Mouse (Mus musculus): ENCODE measurements around the gene Snapin. TPM values are rescaled to one million over a fixed set of nuclear protein-coding genes. Genes with fewer than 3 reads are reported as not detected.

Gene Snapin
- polyA plus RNA-seq, 1 experiment from 2014 or later: 79.6 TPM

- Histone ChIP-seq H3K27me3 (replicated peaks; ENCODE audit: control insufficient read depth, insufficient read depth, low read length) (no peaks in the 10 kb centered on the region), H3K9me3 (ENCODE audit: control insufficient read depth, low read length) (no peaks in the 10 kb centered on the region), H3K9ac (ENCODE audit: low read depth, low read length) (no peak overlapping the region), H3K4me1 (ENCODE audit: control insufficient read depth, insufficient read depth, low read length) (no peaks in the 10 kb centered on the region), H3K27ac (replicated peaks; ENCODE audit: low read depth, low read length) (peak overlapping the region; percentile 13; the same call in 1 of the 2 replicates), H3K4me2 (ENCODE audit: low read depth, low read length) (no peak overlapping the region), H3K4me3 (ENCODE audit: low read depth, low read length) (no peak overlapping the region), H3K36me3 (ENCODE audit: control insufficient read depth, insufficient read depth, low read length) (no peaks in the 10 kb centered on the region)
- 59% methylated on average over 4 of the region's 4 CpGs for WGBS
- ATAC-seq (ENCODE audit: low read depth): no peak
- peak; percentile 85 for DNase-seq (ENCODE audit: low spot score)
Measured at GRCm38 (mm10) chr3:90525421-90525820, 34.6 kb upstream of the Snapin start.

- no peaks in the 10 kb centered on the region for H3K9me3 ChIP-seq (ENCODE audit: control insufficient read depth, low read length)
- DNase-seq (ENCODE audit: low spot score) (no peak), ATAC-seq (ENCODE audit: low read depth) (no peak)
- H3K27ac ChIP-seq (replicated peaks; ENCODE audit: low read depth, low read length): no peak overlapping the region
- H3K36me3 ChIP-seq (ENCODE audit: control insufficient read depth, insufficient read depth, low read length): no peaks in the 10 kb centered on the region
- 86% methylated on average over 4 of the region's 4 CpGs for WGBS
- H3K9ac ChIP-seq (ENCODE audit: low read depth, low read length): no peak overlapping the region
- H3K27me3 ChIP-seq (replicated peaks; ENCODE audit: control insufficient read depth, insufficient read depth, low read length): peaks cover 6% of the 10 kb centered on the region; the same call in 1 of the 2 replicates
- no peak overlapping the region for H3K4me2 ChIP-seq (ENCODE audit: low read depth, low read length)
- no peak overlapping the region for H3K4me3 ChIP-seq (ENCODE audit: low read depth, low read length)
- H3K4me1 ChIP-seq (ENCODE audit: control insufficient read depth, insufficient read depth, low read length): peaks cover 15% of the 10 kb centered on the region
Measured at GRCm38 (mm10) chr3:90517711-90518110, 26.9 kb upstream of the Snapin start.

- DNase-seq (ENCODE audit: low spot score): no peak
- WGBS: 88% methylated on average over 4 of the region's 4 CpGs
- H3K9me3 ChIP-seq (ENCODE audit: control insufficient read depth, low read length): no peaks in the 10 kb centered on the region
- no peak overlapping the region for H3K4me2 ChIP-seq (ENCODE audit: low read depth, low read length)
- H3K4me3 ChIP-seq (ENCODE audit: low read depth, low read length): no peak overlapping the region
- H3K36me3 ChIP-seq (ENCODE audit: control insufficient read depth, insufficient read depth, low read length): no peaks in the 10 kb centered on the region
- H3K4me1 ChIP-seq (ENCODE audit: control insufficient read depth, insufficient read depth, low read length): peaks cover 15% of the 10 kb centered on the region
- H3K27ac ChIP-seq (replicated peaks; ENCODE audit: low read depth, low read length): no peak overlapping the region
- peaks cover 6% of the 10 kb centered on the region; the same call in 1 of the 2 replicates for H3K27me3 ChIP-seq (replicated peaks; ENCODE audit: control insufficient read depth, insufficient read depth, low read length)
- no peak for ATAC-seq (ENCODE audit: low read depth)
- no peak overlapping the region for H3K9ac ChIP-seq (ENCODE audit: low read depth, low read length)
Measured at GRCm38 (mm10) chr3:90515789-90516188, 25.0 kb upstream of the Snapin start.

GRCm38 (mm10) chr3:90515242-90515641 lies 24.4 kb upstream of the Snapin start:
- no peak for DNase-seq (ENCODE audit: low spot score)
- Histone ChIP-seq H3K9me3 (ENCODE audit: control insufficient read depth, low read length) (no peaks in the 10 kb centered on the region), H3K27ac (replicated peaks; ENCODE audit: low read depth, low read length) (no peak overlapping the region), H3K27me3 (replicated peaks; ENCODE audit: control insufficient read depth, insufficient read depth, low read length) (peaks cover 6% of the 10 kb centered on the region; the same call in 1 of the 2 replicates), H3K9ac (ENCODE audit: low read depth, low read length) (peak overlapping the region; percentile 57), H3K36me3 (ENCODE audit: control insufficient read depth, insufficient read depth, low read length) (no peaks in the 10 kb centered on the region), H3K4me1 (ENCODE audit: control insufficient read depth, insufficient read depth, low read length) (peaks cover 15% of the 10 kb centered on the region), H3K4me3 (ENCODE audit: low read depth, low read length) (peak overlapping the region; percentile 42), H3K4me2 (ENCODE audit: low read depth, low read length) (peak overlapping the region; percentile 62)
- WGBS: 50% methylated on average over 1 of the region's 1 CpGs
- no peak for ATAC-seq (ENCODE audit: low read depth)

- Histone ChIP-seq H3K4me3 (ENCODE audit: low read depth, low read length) (peak overlapping the region; percentile 42), H3K9me3 (ENCODE audit: control insufficient read depth, low read length) (no peaks in the 10 kb centered on the region), H3K27me3 (replicated peaks; ENCODE audit: control insufficient read depth, insufficient read depth, low read length) (peaks cover 6% of the 10 kb centered on the region; the same call in 1 of the 2 replicates), H3K27ac (replicated peaks; ENCODE audit: low read depth, low read length) (no peak overlapping the region), H3K36me3 (ENCODE audit: control insufficient read depth, insufficient read depth, low read length) (no peaks in the 10 kb centered on the region), H3K4me1 (ENCODE audit: control insufficient read depth, insufficient read depth, low read length) (peaks cover 15% of the 10 kb centered on the region), H3K4me2 (ENCODE audit: low read depth, low read length) (peak overlapping the region; percentile 62), H3K9ac (ENCODE audit: low read depth, low read length) (peak overlapping the region; percentile 57)
- 1% methylated on average over 10 of the region's 10 CpGs for WGBS
- peak; percentile 87 for ATAC-seq (ENCODE audit: low read depth)
- peak; percentile 88 for DNase-seq (ENCODE audit: low spot score)
Measured at GRCm38 (mm10) chr3:90514691-90515090, 23.9 kb upstream of the Snapin start.

- 4% methylated on average over 24 of the region's 25 CpGs for WGBS
- Histone ChIP-seq H3K4me1 (ENCODE audit: control insufficient read depth, insufficient read depth, low read length) (peaks cover 15% of the 10 kb centered on the region), H3K36me3 (ENCODE audit: control insufficient read depth, insufficient read depth, low read length) (no peaks in the 10 kb centered on the region), H3K9ac (ENCODE audit: low read depth, low read length) (peak within 1 kb of the TSS; percentile 57), H3K27me3 (replicated peaks; ENCODE audit: control insufficient read depth, insufficient read depth, low read length) (peaks cover 6% of the 10 kb centered on the region; the same call in 1 of the 2 replicates), H3K9me3 (ENCODE audit: control insufficient read depth, low read length) (no peaks in the 10 kb centered on the region), H3K4me3 (ENCODE audit: low read depth, low read length) (peak within 1 kb of the TSS; percentile 42), H3K4me2 (ENCODE audit: low read depth, low read length) (peak within 1 kb of the TSS; percentile 62), H3K27ac (replicated peaks; ENCODE audit: low read depth, low read length) (no peak within 1 kb of the TSS)
- ATAC-seq (ENCODE audit: low read depth) (peak; percentile 38), DNase-seq (ENCODE audit: low spot score) (peak; percentile 43)
Measured at GRCm38 (mm10) chr3:90513796-90514590, 23.2 kb upstream of the Snapin start, which contains the start of the genes S100a1 and S100a13. TSS of gene S100a1 (minus strand) at chr3:90514392. TSS of gene S100a13 (plus strand) at chr3:90514435.

GRCm38 (mm10) chr3:90512948-90513642 lies 22.3 kb upstream of the Snapin start:
- no peak overlapping the region for H3K27ac ChIP-seq (replicated peaks; ENCODE audit: low read depth, low read length)
- 74% methylated on average over 9 of the region's 9 CpGs for WGBS
- no peak for ATAC-seq (ENCODE audit: low read depth)
- H3K27me3 ChIP-seq (replicated peaks; ENCODE audit: control insufficient read depth, insufficient read depth, low read length): peaks cover 6% of the 10 kb centered on the region; the same call in 1 of the 2 replicates
- peaks cover 16% of the 10 kb centered on the region for H3K4me1 ChIP-seq (ENCODE audit: control insufficient read depth, insufficient read depth, low read length)
- no peaks in the 10 kb centered on the region for H3K36me3 ChIP-seq (ENCODE audit: control insufficient read depth, insufficient read depth, low read length)
- no peak overlapping the region for H3K4me3 ChIP-seq (ENCODE audit: low read depth, low read length)
- no peaks in the 10 kb centered on the region for H3K9me3 ChIP-seq (ENCODE audit: control insufficient read depth, low read length)
- DNase-seq (ENCODE audit: low spot score): no peak
- H3K4me2 ChIP-seq (ENCODE audit: low read depth, low read length): peak overlapping the region; percentile 5; the same call in 1 of the 2 replicates
- no peak overlapping the region for H3K9ac ChIP-seq (ENCODE audit: low read depth, low read length)

GRCm38 (mm10) chr3:90512276-90512675 lies 21.4 kb upstream of the Snapin start:
- H3K9me3 ChIP-seq (ENCODE audit: control insufficient read depth, low read length): no peaks in the 10 kb centered on the region
- peaks cover 6% of the 10 kb centered on the region; the same call in 1 of the 2 replicates for H3K27me3 ChIP-seq (replicated peaks; ENCODE audit: control insufficient read depth, insufficient read depth, low read length)
- H3K36me3 ChIP-seq (ENCODE audit: control insufficient read depth, insufficient read depth, low read length): peaks cover 4% of the 10 kb centered on the region
- ATAC-seq (ENCODE audit: low read depth) (no peak), DNase-seq (ENCODE audit: low spot score) (no peak)
- H3K27ac ChIP-seq (replicated peaks; ENCODE audit: low read depth, low read length): no peak overlapping the region
- H3K4me3 ChIP-seq (ENCODE audit: low read depth, low read length): no peak overlapping the region
- no peak overlapping the region for H3K9ac ChIP-seq (ENCODE audit: low read depth, low read length)
- H3K4me1 ChIP-seq (ENCODE audit: control insufficient read depth, insufficient read depth, low read length): peaks cover 24% of the 10 kb centered on the region
- H3K4me2 ChIP-seq (ENCODE audit: low read depth, low read length): no peak overlapping the region
- 80% methylated on average over 5 of the region's 5 CpGs for WGBS
